Mouse (Mus musculus): ENCODE data around the gene Pramel7. TPM values are rescaled to one million over a fixed set of nuclear protein-coding genes. Genes with fewer than 3 reads are reported as not detected.
"Not testable (repeated sequence)": the region's sequence is repeated elsewhere in the genome, so short reads cannot be mapped to it uniquely, and the experiment has no call there.

Pramel7 gene
- polyA plus RNA-seq (2014; fragmentation: Nextera tagmentation; extraction: Ambion mirVana) = not detected in 2 replicates

DNA sequence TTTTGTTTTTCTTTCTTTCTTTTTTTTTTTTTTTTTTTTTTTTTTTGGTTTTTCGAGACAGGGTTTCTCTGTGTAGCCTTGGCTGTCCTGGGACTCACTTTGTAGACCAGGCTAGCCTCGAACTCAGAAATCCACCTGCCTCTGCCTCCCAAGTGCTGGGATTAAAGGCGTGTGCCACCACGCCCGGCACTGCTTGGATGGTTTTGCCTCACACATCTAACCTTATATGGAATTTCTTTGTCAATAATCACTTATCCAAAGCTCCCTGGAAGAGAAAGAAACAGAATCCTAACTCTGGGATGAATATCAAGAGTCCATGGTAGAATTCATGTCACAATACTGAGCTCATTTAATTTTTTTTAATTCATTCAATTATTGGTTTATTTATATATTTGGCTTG is at the start of gene Pramel7:
Gene Pramel7, minus strand, starts transcription at position 101 of the 400 bp plus-strand sequence.
- not testable (repeated sequence) for H3K4me3 ChIP-seq (ENCODE audit: low read depth, low read length)

DNA sequence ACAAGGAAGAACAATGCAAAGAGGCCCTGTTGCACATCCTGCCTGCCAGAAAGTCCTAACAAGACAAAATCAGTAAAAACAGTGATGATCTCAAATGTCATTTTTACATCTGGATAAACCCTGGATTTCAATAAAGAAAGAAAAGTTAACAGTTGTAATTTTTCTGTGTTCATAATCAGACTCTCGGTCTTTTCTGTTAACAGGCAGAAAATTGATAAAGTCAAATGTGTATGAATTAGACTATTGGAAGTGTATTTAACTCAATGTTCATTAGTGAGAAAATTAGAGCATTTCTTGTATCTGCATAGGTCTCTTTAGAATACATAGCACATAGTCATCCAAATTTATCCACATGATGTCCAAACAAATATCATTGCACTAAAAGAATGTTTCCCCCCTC is 48.5 kb upstream of the Pramel7 start, which contains the start of gene Olfr1128:
Gene Olfr1128, minus strand, starts transcription at position 101 of the 400 bp plus-strand sequence.
- ATAC-seq (replicated peaks; ENCODE audit: low FRiP score) = no peak
- Histone ChIP-seq H3K27ac (ENCODE audit: low read depth, low read length) (no peak within 1 kb of the TSS), H3K4me3 (ENCODE audit: low read depth, low read length) (no peak within 1 kb of the TSS), H3K27me3 (replicated peaks; ENCODE audit: control insufficient read depth, insufficient read depth, low read length) (no peaks in the 10 kb centered on the region), H3K4me2 (no peak within 1 kb of the TSS), H3K9ac (ENCODE audit: low read depth, low read length) (no peak within 1 kb of the TSS), H3K9me3 (ENCODE audit: control insufficient read depth, low read length) (no peaks in the 10 kb centered on the region), H3K36me3 (ENCODE audit: control insufficient read depth, insufficient read depth, low read length) (no peaks in the 10 kb centered on the region), H3K4me1 (replicated peaks; ENCODE audit: control insufficient read depth, insufficient read depth, low read length) (no peaks in the 10 kb centered on the region)
- WGBS = 81% methylated on average over 1 of the region's 1 CpGs
- DNase-seq (ENCODE audit: low spot score) = no peak

More for the DNA sequence above, at the start of gene Pramel7:
- H3K9ac ChIP-seq (ENCODE audit: low read depth, low read length); DNase-seq (ENCODE audit: low spot score); H3K4me2 ChIP-seq; H3K4me1 ChIP-seq (replicated peaks; ENCODE audit: control insufficient read depth, insufficient read depth, low read length); ATAC-seq (replicated peaks; ENCODE audit: low FRiP score); H3K36me3 ChIP-seq (ENCODE audit: control insufficient read depth, insufficient read depth, low read length); H3K9me3 ChIP-seq (ENCODE audit: control insufficient read depth, low read length); H3K27ac ChIP-seq (ENCODE audit: low read depth, low read length); H3K27me3 ChIP-seq (replicated peaks; ENCODE audit: control insufficient read depth, insufficient read depth, low read length): not testable (repeated sequence)
- WGBS = 91% methylated on average over 3 of the region's 5 CpGs

DNA sequence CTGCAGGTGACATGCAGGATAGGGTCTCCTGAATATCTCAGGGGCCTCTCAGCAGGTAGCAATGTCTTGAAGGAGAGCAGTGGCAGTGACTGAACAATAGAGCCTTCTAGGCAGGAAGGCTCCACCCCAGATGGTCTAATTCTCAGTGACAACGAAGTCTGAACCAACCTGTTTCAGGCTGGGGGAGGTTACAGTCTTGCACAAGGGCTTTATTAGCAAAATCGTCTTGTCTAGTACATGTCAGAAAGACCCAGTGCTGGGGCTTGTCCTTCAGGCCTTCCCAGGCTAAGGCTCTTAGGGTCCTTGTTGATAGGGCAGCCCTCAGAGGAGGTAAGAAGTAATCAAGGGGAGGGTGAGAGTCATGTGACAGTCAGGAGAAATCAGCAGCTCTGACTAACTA is 37.9 kb upstream of the Pramel7 start:
- ATAC-seq (replicated peaks; ENCODE audit: low FRiP score) = no peak
- no peak overlapping the region for H3K4me2 ChIP-seq
- H3K4me1 ChIP-seq (replicated peaks; ENCODE audit: control insufficient read depth, insufficient read depth, low read length) = no peaks in the 10 kb centered on the region
- DNase-seq (ENCODE audit: low spot score) = no peak
- H3K4me3 ChIP-seq (ENCODE audit: low read depth, low read length) = no peak overlapping the region
- no peaks in the 10 kb centered on the region for H3K27me3 ChIP-seq (replicated peaks; ENCODE audit: control insufficient read depth, insufficient read depth, low read length)
- H3K27ac ChIP-seq (ENCODE audit: low read depth, low read length) = no peak overlapping the region
- 60% methylated on average over 2 of the region's 2 CpGs for WGBS
- no peaks in the 10 kb centered on the region for H3K9me3 ChIP-seq (ENCODE audit: control insufficient read depth, low read length)
- H3K9ac ChIP-seq (ENCODE audit: low read depth, low read length) = no peak overlapping the region
- no peaks in the 10 kb centered on the region for H3K36me3 ChIP-seq (ENCODE audit: control insufficient read depth, insufficient read depth, low read length)

DNA sequence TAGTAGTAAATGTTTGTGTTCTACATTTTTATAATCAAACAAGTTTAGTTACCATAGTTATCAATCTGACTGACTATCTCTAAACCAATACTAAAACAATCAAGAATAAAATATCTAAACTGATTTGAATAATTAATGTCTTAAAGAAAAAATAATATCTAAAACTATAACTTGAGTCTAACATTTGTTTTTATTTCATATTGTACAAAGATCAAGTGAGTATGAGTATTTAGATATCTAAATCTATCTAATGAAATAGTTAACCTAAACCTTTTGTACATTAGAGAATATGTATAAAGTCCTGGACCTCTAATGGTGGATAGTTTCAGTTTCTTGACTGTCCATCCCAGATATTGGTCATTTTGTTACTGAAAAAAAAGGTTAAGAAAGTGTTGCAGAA is 34.6 kb upstream of the Pramel7 start, which contains the start of gene Olfr153:
Gene Olfr153, plus strand, starts transcription at position 301 of the 400 bp plus-strand sequence.
- Histone ChIP-seq H3K4me2 (no peak within 1 kb of the TSS), H3K4me1 (replicated peaks; ENCODE audit: control insufficient read depth, insufficient read depth, low read length) (no peaks in the 10 kb centered on the region), H3K27me3 (replicated peaks; ENCODE audit: control insufficient read depth, insufficient read depth, low read length) (no peaks in the 10 kb centered on the region), H3K4me3 (ENCODE audit: low read depth, low read length) (no peak within 1 kb of the TSS), H3K36me3 (ENCODE audit: control insufficient read depth, insufficient read depth, low read length) (no peaks in the 10 kb centered on the region), H3K9me3 (ENCODE audit: control insufficient read depth, low read length) (no peaks in the 10 kb centered on the region), H3K27ac (ENCODE audit: low read depth, low read length) (no peak within 1 kb of the TSS), H3K9ac (ENCODE audit: low read depth, low read length) (no peak within 1 kb of the TSS)
- DNase-seq (ENCODE audit: low spot score) (no peak), ATAC-seq (replicated peaks; ENCODE audit: low FRiP score) (no peak)

DNA sequence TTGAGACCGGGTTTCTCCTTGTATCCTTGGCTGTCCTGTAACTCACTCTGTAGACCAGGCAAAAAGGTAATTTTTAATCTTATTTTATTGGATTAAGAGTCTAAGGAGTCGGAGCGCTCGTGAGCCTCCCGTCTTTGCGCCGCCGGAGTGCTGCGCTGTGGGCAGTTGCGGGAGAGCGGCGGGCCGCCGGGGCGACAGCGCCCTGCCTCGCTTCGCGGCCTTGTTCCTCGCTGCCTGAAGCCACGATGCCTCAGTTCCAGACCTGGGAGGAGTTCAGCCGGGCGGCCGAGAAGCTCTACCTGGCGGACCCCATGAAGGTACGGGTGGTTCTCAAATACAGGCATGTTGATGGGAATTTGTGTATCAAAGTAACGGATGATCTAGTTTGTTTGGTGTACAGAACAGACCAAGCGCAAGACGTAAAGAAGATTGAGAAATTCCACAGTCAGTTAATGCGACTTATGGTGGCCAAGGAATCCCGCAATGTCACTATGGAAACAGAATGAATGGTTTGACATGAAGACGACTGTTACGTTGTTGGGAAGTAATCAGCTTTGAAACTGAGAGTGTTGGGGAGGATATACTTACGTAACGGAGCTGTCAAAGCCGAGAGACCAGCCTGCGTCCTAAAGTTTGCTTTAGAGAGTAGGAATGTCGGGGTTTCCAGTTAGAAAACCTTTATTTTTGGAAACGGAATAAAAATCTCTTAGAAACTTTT is 29.2 kb upstream of the Pramel7 start:
- not testable (repeated sequence) for H3K4me1 ChIP-seq (replicated peaks; ENCODE audit: control insufficient read depth, insufficient read depth, low read length); H3K36me3 ChIP-seq (ENCODE audit: control insufficient read depth, insufficient read depth, low read length); ATAC-seq (replicated peaks; ENCODE audit: low FRiP score); H3K27ac ChIP-seq (ENCODE audit: low read depth, low read length); DNase-seq (ENCODE audit: low spot score); H3K27me3 ChIP-seq (replicated peaks; ENCODE audit: control insufficient read depth, insufficient read depth, low read length); H3K9me3 ChIP-seq (ENCODE audit: control insufficient read depth, low read length); H3K4me3 ChIP-seq (ENCODE audit: low read depth, low read length); H3K9ac ChIP-seq (ENCODE audit: low read depth, low read length)
- WGBS = 29% methylated on average over 38 of the region's 39 CpGs
- 0 out of 2 replicates have a peak overlapping the region, but pooled peaks have one; percentile 31 for H3K4me2 ChIP-seq

DNA sequence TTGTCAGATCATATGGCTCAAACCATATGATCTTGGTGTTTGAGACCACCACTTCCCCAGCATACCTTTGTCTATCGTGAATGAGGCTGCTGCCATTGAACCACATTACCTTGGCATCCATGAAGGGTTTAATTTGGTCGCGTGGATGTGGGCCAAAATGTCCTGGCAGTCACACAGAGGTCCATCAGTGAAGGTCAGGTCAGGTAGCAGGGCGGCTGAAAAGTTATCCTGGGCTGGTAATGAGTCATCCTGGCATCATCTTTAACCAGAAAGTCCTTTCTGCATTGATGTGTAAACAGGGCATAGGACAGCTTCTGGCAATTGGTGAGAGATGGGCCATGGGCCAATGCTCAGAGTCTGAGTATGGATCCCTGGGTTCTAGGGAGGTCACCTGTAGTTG is 23.8 kb upstream of the Pramel7 start:
- no peak overlapping the region for H3K27ac ChIP-seq (ENCODE audit: low read depth, low read length)
- no peak for DNase-seq (ENCODE audit: low spot score)

DNA sequence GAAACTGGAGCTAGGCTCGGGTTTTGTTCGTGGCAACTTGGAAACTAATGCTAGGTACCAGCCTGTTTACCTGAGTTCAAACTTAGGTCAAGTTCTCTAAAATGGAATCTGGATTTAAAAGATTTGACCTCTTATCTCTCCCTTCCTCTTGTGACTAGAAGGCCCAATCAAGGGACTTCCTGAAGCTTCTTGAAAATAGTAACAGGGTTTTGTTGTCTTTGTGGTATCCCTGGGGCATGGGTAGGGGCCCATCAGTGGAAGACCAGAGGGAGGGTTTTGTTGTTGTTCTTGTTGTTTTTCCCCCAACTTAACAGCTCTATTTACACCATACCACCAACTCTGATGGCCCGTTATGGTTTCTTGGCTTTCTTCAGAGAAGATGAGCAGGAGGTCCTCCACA is 19.7 kb upstream of the Pramel7 start:
- H3K4me2 ChIP-seq = no peak overlapping the region
- no peak overlapping the region for H3K9ac ChIP-seq (ENCODE audit: low read depth, low read length)
- no peak for DNase-seq (ENCODE audit: low spot score)
- no peaks in the 10 kb centered on the region for H3K36me3 ChIP-seq (ENCODE audit: control insufficient read depth, insufficient read depth, low read length)
- no peak for ATAC-seq (replicated peaks; ENCODE audit: low FRiP score)
- 81% methylated on average over 3 of the region's 3 CpGs for WGBS
- no peaks in the 10 kb centered on the region for H3K27me3 ChIP-seq (replicated peaks; ENCODE audit: control insufficient read depth, insufficient read depth, low read length)
- no peak overlapping the region for H3K27ac ChIP-seq (ENCODE audit: low read depth, low read length)
- H3K4me1 ChIP-seq (replicated peaks; ENCODE audit: control insufficient read depth, insufficient read depth, low read length) = no peaks in the 10 kb centered on the region
- no peak overlapping the region for H3K4me3 ChIP-seq (ENCODE audit: low read depth, low read length)
- H3K9me3 ChIP-seq (ENCODE audit: control insufficient read depth, low read length) = no peaks in the 10 kb centered on the region; the same call in 1 of the 2 replicates

More for the DNA sequence above, 23.8 kb upstream of the Pramel7 start:
- Histone ChIP-seq H3K4me1 (replicated peaks; ENCODE audit: control insufficient read depth, insufficient read depth, low read length) (no peaks in the 10 kb centered on the region), H3K4me3 (ENCODE audit: low read depth, low read length) (no peak overlapping the region), H3K9ac (ENCODE audit: low read depth, low read length) (no peak overlapping the region), H3K27me3 (replicated peaks; ENCODE audit: control insufficient read depth, insufficient read depth, low read length) (no peaks in the 10 kb centered on the region), H3K4me2 (no peak overlapping the region), H3K9me3 (ENCODE audit: control insufficient read depth, low read length) (no peaks in the 10 kb centered on the region; the same call in 1 of the 2 replicates), H3K36me3 (ENCODE audit: control insufficient read depth, insufficient read depth, low read length) (no peaks in the 10 kb centered on the region)
- ATAC-seq (replicated peaks; ENCODE audit: low FRiP score) = no peak
- WGBS = 77% methylated on average over 4 of the region's 4 CpGs

DNA sequence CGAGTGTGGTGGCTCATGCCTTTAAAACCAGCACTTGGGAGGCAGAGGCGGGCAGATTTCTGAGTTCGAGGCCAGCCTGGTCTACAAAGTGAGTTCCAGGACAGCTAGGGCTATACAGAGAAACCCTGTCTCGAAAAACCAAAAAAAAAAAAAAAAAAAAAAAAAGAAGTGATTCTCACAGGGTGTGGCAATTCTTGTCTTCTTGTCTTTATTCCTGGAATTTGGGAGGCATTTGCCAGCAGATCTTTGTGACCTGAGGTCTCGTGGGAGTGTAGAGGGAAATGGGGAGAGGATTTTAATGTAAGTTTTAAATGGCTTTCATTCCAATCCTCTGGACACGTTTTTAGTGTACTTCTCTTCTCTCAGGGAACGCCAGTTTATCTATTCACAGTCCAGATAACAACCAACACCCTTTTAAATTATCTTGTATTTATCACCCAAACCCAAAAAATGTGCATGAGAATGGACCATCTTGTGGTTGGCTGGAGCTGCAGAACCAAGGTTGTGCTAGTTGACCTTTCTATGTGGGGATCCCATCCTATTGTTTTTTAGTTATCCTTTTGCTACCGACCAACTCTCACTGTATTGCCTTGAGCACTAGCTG is 18.7 kb upstream of the Pramel7 start:
- Histone ChIP-seq H3K4me3 (ENCODE audit: low read depth, low read length) (no peak overlapping the region), H3K4me1 (replicated peaks; ENCODE audit: control insufficient read depth, insufficient read depth, low read length) (no peaks in the 10 kb centered on the region), H3K27ac (ENCODE audit: low read depth, low read length) (no peak overlapping the region), H3K36me3 (ENCODE audit: control insufficient read depth, insufficient read depth, low read length) (no peaks in the 10 kb centered on the region), H3K9me3 (ENCODE audit: control insufficient read depth, low read length) (no peaks in the 10 kb centered on the region; the same call in 1 of the 2 replicates), H3K4me2 (no peak overlapping the region), H3K27me3 (replicated peaks; ENCODE audit: control insufficient read depth, insufficient read depth, low read length) (no peaks in the 10 kb centered on the region), H3K9ac (ENCODE audit: low read depth, low read length) (no peak overlapping the region)
- DNase-seq (ENCODE audit: low spot score) (no peak), ATAC-seq (replicated peaks; ENCODE audit: low FRiP score) (no peak)
- 73% methylated on average over 7 of the region's 8 CpGs for WGBS

DNA sequence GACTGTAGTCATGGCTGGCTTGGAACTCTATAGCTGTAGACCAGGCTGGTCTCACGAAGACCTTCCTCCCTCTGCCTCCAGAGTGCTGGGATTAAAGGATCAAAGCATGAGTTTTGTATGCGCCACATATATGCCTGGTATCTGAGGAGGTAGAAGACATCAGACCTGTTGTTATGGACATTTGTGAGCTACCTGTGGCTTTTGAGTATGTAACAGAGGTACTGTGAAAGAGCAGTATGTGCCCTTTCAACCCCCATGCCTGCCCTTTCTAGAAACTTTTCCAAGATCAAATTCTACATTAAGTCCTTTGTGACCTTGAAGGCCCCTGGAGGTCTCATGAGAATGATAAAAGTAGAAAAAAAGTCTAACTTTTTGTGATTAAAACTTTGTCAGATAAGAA is 18.2 kb upstream of the Pramel7 start:
- Histone ChIP-seq H3K27me3 (replicated peaks; ENCODE audit: control insufficient read depth, insufficient read depth, low read length) (no peaks in the 10 kb centered on the region), H3K9ac (ENCODE audit: low read depth, low read length) (no peak overlapping the region), H3K4me1 (replicated peaks; ENCODE audit: control insufficient read depth, insufficient read depth, low read length) (no peaks in the 10 kb centered on the region), H3K4me2 (no peak overlapping the region), H3K4me3 (ENCODE audit: low read depth, low read length) (no peak overlapping the region), H3K9me3 (ENCODE audit: control insufficient read depth, low read length) (no peaks in the 10 kb centered on the region; the same call in 1 of the 2 replicates), H3K36me3 (ENCODE audit: control insufficient read depth, insufficient read depth, low read length) (no peaks in the 10 kb centered on the region), H3K27ac (ENCODE audit: low read depth, low read length) (no peak overlapping the region)
- ATAC-seq (replicated peaks; ENCODE audit: low FRiP score) = no peak
- no peak for DNase-seq (ENCODE audit: low spot score)
- 91% methylated on average over 2 of the region's 2 CpGs for WGBS

Measured in liver, embryonic 11.5 days (tissue).